Mouse (Mus musculus): ENCODE results near the gene Traf7.

Traf7 gene

DNA sequence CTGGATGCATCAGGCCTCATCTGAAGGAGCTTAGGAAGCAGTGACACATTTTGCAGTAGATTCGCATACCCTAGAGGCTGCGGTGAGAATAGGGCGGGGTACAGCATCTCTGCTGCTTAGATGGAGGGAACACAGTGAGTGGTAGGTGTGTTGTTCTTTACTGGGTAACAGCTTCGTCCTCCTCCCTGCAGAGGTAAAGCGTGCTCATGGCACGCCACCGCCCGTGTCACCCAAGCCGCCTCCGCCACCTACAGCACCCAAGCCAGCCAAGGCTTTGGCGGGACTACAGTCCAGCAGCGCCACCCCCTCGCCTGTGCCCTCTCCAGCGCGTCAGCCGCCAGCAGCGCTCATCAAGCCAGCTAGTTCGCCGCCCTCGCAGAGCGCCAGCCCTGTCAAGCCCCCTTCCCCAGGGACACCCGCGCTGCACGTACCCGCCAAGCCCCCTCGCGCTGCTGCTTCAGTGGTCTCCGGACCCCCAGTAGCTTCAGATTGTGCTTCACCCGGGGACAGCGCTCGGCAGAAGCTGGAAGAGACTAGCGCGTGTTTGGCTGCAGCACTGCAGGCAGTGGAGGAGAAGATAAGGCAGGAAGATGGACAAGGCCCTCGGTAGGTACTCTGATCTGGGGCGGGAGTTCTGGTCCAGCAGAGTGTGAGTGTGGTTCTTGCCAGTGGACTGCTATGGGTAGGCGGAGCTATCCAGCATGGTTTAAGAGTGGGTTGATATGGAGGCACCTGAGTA is 21.2 kb downstream of the Traf7 start:
- peak; percentile 45 for DNase-seq (ENCODE audit: low spot score)

- no peak for DNase-seq (ENCODE audit: low spot score)
These were observed 22.3 kb downstream of the Traf7 start for GRCm38 (mm10) chr17:24505286-24505955.

DNA sequence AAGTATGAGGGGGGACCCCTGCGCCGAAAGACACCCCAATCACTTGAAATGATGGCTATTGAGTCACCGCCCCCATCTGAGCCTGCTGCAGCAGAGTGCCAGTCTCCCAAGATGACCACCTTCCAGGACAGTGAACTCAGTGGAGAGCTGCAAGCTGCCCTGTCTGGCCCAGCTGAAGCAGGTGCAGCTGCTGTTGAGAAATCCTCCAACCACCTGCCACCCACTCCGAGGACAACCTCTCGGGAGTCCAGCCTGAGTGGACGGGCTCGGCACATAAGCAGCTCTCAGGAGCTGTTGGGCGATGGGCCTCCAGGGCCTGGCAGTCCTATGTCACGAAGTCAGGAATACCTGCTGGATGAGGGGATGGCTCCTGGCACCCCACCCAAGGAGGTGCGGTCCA is 23.7 kb downstream of the Traf7 start:
- no peak for DNase-seq (ENCODE audit: low spot score)

GRCm38 (mm10) chr17:24502208-24502607 is 25.5 kb downstream of the Traf7 start:
- no peak for DNase-seq (ENCODE audit: low spot score)

- DNase-seq (ENCODE audit: low spot score), result no peak
These were observed 31.7 kb downstream of the Traf7 start for GRCm38 (mm10) chr17:24496026-24496425.

GRCm38 (mm10) chr17:24495443-24495842 is 32.3 kb downstream of the Traf7 start:
- DNase-seq (ENCODE audit: low spot score), result no peak

- DNase-seq (ENCODE audit: low spot score), result no peak
These were observed 33.0 kb downstream of the Traf7 start for GRCm38 (mm10) chr17:24494627-24495335.

DNA sequence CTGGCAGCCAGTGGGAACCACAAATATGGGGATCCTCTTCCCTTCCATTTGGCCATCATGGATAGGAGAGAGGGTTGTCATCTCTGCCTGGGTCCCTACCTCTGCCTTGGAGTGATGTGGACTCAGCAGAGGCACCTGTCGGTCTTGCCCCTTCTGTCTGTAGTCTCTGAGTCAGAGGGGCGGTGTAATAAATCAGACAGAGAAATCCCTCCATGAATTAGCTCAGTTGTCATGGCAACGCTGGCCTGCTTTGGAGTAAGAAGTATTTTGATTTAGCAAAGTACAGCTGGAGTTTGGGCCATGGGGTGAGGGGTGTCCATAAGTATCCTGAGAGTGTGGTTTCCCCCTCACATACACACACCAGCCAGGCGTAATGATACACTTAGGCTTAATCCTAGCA is 37.3 kb downstream of the Traf7 start:
- DNase-seq (ENCODE audit: low spot score), result no peak

GRCm38 (mm10) chr17:24489265-24490030 is 38.3 kb downstream of the Traf7 start:
- DNase-seq (ENCODE audit: low spot score), result peak; percentile 66

- DNase-seq (ENCODE audit: low spot score), result peak; percentile 53
These were observed 39.0 kb downstream of the Traf7 start for GRCm38 (mm10) chr17:24488662-24489264.

DNA sequence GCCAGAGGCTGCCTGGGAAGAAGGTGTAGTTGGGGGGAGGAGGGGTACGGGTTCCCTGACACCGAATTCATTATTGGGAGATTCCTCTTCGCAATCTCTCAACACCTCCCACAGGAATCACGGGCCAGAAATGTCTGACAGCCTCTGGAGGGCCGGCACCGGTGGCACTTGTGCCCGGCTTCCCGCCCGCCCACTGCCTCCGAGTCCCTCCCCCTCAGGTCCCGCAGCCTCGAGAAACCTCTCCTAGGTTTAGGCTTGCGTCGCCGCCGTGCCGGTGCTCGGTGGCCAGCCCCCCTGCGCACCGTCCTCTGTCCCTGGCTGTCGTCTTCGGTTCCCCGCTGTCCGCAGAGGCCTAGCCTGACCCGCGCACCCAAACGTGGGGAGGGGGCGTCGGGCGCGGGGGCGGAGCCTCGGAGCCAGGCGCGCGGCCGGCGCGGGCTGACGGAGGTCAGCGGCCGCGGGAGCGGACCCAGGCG is 39.5 kb downstream of the Traf7 start, which contains the start of gene Caskin1:
Gene Caskin1 (plus strand): TSS at position 416 of the 476 bp plus-strand sequence.
- peak; percentile 40 for DNase-seq (ENCODE audit: low spot score)

DNA sequence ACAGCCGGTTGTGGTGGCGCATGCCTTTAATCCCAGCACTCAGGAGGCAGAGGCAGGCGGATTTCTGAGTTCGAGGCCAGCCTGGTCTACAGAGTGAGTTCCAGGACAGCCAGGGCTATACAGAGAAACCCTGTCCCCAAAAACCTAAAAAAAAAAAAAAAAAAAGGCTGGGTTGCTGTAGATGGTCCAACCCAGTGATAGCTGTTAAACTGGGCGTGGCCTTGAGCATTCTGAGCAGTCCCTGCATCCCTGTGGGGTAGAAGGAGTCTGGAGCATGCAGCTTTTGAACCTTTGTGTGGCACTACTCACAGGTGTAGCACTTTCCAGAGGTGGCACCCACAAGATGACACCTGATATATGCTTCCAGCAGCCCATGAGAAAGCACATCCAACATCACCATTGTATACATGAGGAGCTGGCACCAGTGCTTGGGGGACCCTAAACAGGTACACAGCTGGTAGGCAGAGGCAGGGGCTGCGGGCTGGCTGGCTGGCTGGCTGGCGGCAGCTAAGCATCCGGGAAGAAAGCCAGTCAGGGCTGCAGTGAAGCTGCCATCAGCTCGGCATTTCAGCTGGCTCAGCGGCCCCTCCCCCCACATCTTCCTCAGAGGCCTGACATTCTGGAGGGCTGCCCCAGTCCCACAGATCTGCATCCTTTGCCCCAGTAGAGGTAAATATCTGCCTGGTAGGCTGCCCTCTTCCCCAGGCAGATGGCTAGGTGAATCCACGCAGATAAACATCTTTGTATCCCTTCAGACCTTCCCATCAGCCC is 42.5 kb downstream of the Traf7 start:
- no peak for DNase-seq (ENCODE audit: low spot score)

- no peak for DNase-seq (ENCODE audit: low spot score)
These were observed 44.2 kb downstream of the Traf7 start for GRCm38 (mm10) chr17:24483495-24483894.

GRCm38 (mm10) chr17:24481027-24481815 is 46.5 kb downstream of the Traf7 start:
- DNase-seq (ENCODE audit: low spot score), result no peak

DNA sequence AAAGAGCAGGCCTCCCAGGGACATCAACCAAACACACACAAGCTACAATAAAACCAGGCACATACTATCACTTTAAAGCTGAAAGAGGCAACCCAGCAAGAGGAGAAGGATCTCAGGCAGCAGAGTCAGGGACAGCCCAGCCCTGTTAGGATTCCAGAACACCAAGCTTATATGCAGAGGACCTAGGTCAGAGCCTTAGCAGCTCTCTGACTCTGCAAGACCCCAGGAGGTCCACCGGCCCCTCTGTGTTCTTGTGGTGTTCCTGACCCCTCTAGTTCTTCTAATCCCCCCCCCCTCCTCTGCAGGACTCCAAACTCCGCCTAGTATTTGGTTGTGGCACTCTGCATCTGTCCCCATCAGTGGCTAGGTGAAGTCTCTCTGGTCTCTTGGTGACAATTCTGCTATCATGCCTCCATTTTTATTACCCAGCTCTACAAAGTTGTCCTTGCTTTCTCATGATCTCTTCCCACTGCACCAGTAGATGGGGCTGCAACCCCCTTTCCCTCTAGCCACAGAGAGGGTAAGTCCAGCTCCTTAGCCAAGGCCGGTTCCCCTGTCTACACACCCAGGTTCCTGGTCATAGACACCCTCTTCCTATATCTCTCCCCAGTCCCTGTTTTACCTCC is 47.4 kb downstream of the Traf7 start:
- no peak for DNase-seq (ENCODE audit: low spot score)

GRCm38 (mm10) chr17:24479431-24479830 is 48.3 kb downstream of the Traf7 start:
- no peak for DNase-seq (ENCODE audit: low spot score)

DNA sequence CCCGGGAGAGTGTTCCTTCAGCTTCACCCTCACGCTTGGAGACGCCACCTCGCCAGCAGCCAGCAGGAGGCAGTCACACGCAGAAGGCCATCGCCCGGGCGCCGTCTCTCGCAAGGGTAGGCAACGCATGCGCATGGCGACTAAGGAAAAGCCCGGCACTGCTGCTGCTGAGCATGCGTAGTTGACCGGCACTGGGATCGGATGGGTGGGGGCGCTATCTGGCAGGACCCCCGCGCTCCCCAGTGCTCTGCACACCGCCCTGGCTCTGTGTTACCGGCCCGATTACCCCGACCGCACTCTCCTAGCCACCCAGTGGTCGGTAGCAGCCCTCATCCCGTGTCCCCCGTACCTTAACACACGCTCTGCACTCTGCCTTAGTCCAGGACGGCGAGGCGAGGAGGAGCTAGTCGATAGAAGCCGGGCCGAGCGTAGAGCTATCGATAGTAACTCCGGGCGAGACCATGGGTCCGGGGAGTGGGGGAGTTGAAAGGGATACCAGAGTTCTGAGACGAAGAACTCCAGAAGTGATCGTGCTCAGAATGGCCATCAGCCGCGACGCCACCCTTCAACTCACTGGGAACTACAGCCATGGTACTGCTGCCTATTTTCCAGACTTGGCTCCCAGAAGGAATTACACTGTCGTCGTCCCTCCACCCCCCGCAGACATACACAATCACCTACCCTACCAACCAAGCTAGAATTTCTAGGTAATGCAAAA is 48.9 kb downstream of the Traf7 start, which contains the start of gene Mlst8:
Gene Mlst8 (minus strand): TSS at position 416 of the 718 bp plus-strand sequence.
- DNase-seq (ENCODE audit: low spot score), result peak; percentile 97

- no peak for DNase-seq (ENCODE audit: low spot score)
These were observed 49.6 kb downstream of the Traf7 start for GRCm38 (mm10) chr17:24477985-24478600.

Data from ovary, postnatal 36 days (tissue).